Mouse (Mus musculus) adrenal gland, postnatal 4 days (tissue): ENCODE data around the gene Lrrc75a. TPM values are rescaled to one million over a fixed set of nuclear protein-coding genes. Genes with fewer than 3 reads are reported as not detected.
A peak's percentile ranks its signal among the peaks of the same experiment; 100 is the strongest.
"Not testable (repeated sequence)": the region's sequence is repeated elsewhere in the genome, so short reads cannot be mapped to it uniquely, and the experiment has no call there.

ENCODE experiments used
- DNase-seq, 2 experiments: peaks; one replicate each; pipeline ENCODE4 v3.0.0; 2021 to 2022; ENCODE audit warnings: low spot score in 2 of 2, mixed read lengths in 2 of 2
- long read RNA-seq, 2 experiments: library from polyadenylated mRNA; stranded (forward); transcript quantifications; one replicate each; pipeline ENCODE4 v2.0.0; 2021
- total RNA-seq, 2 experiments: library from RNA; stranded (reverse); gene quantifications; 2 replicates each; pipeline ENCODE4 v1.2.3; 2021

The Lrrc75a gene
- total RNA-seq: 10 to 100 TPM; 47.8 to 53.0 TPM
- long read RNA-seq, experiment 1, transcript Lrrc75a-201 (4 exons, 1,984 nt): major isoform, 26 of 40 reads
- long read RNA-seq, experiment 1, partial matches to known transcripts: 1 of 40 reads
- long read RNA-seq, experiment 1, other reads (novel, unspliced or antisense): 11 of 40 reads
- long read RNA-seq, experiment 2, transcript Lrrc75a-201 (4 exons, 1,984 nt): major isoform, 41 of 62 reads
- long read RNA-seq, experiment 2, partial matches to known transcripts: 3 of 62 reads
- long read RNA-seq, experiment 2, other reads (novel, unspliced or antisense): 14 of 62 reads

- DNase-seq: no peak
These were observed at the start of gene Lrrc75a for GRCm38 (mm10) chr11:62647661-62648590. Gene Lrrc75a (minus strand): TSS chr11:62648523.

GRCm38 (mm10) chr11:62695126-62695525 lies 46.8 kb upstream of the Lrrc75a start:
- no peak for DNase-seq

- peak in 1 of 2 experiments; percentile 18 for DNase-seq
These were observed 45.2 kb upstream of the Lrrc75a start for GRCm38 (mm10) chr11:62693299-62694184.

- no peak for DNase-seq
These were observed 43.3 kb upstream of the Lrrc75a start for GRCm38 (mm10) chr11:62691592-62691991.

- DNase-seq: no peak
These were observed 31.6 kb upstream of the Lrrc75a start for GRCm38 (mm10) chr11:62679954-62680353.

GRCm38 (mm10) chr11:62678778-62679354 lies 30.5 kb upstream of the Lrrc75a start:
- no peak for DNase-seq

GRCm38 (mm10) chr11:62676290-62676596 lies 27.9 kb upstream of the Lrrc75a start:
- no peak for DNase-seq

GRCm38 (mm10) chr11:62675480-62676289 lies 27.4 kb upstream of the Lrrc75a start:
- DNase-seq: peak in 1 of 2 experiments; percentile 50

- no peak for DNase-seq
These were observed 21.7 kb upstream of the Lrrc75a start for GRCm38 (mm10) chr11:62670006-62670405.

GRCm38 (mm10) chr11:62669471-62669870 lies 21.1 kb upstream of the Lrrc75a start:
- DNase-seq: no peak

- DNase-seq: no peak
These were observed 20.7 kb upstream of the Lrrc75a start for GRCm38 (mm10) chr11:62668986-62669385.

GRCm38 (mm10) chr11:62664250-62664649 lies 15.9 kb upstream of the Lrrc75a start:
- DNase-seq: no peak

- DNase-seq: no peak
These were observed 12.6 kb upstream of the Lrrc75a start for GRCm38 (mm10) chr11:62660885-62661284.

- DNase-seq: no peak
These were observed 3.8 kb upstream of the Lrrc75a start for GRCm38 (mm10) chr11:62652080-62652479.

GRCm38 (mm10) chr11:62651563-62651962 lies 3.2 kb upstream of the Lrrc75a start:
- no peak for DNase-seq

- DNase-seq: not testable (repeated sequence)
These were observed 1.5 kb upstream of the Lrrc75a start for GRCm38 (mm10) chr11:62649803-62650202.

GRCm38 (mm10) chr11:62648591-62649391 lies 468 bp upstream of the Lrrc75a start, which contains the start of gene Mmgt2:
Gene Mmgt2 (plus strand): TSS chr11:62648664.
- peak; percentile 97 to 99 for DNase-seq

GRCm38 (mm10) chr11:62646958-62647515 lies 1.3 kb downstream of the Lrrc75a start:
- DNase-seq: no peak

- DNase-seq: no peak
These were observed 1.9 kb downstream of the Lrrc75a start for GRCm38 (mm10) chr11:62646495-62646843.
